Comparison of ENCODE assay signal across 23 mouse cellular contexts in genomic region chr6:8898268-8898667, GRCm38 (mm10). TPM values are rescaled to one million over a fixed set of nuclear protein-coding genes. Genes with fewer than 3 reads are reported as not detected.
DNase-seq lines count a peak whose midpoint lies in the region; ATAC-seq lines count a peak whose summit lies in the region.
"Had no signal": no experiment of that assay in that cellular context is flagged by ENCODE, and none has a peak within 500 bp of the region (broad histone marks: within the 10 kb centered on the region; RNA-seq: fewer than 3 reads in every experiment).

No protein-coding gene starts in this region.

- H3K4me2 ChIP-seq in hindbrain, embryonic 13.5 days: no peak overlapping the region
- H3K4me2 ChIP-seq: embryonic facial prominence, embryonic 12.5 days; forebrain, embryonic 13.5 days; forebrain, embryonic 15.5 days had no signal

- peak; percentile 51 for DNase-seq in embryo, embryonic 10 days (ENCODE audit: low spot score)
- no peak for DNase-seq in embryo, embryonic 9.5 days (ENCODE audit: extremely low spot score)
- DNase-seq in hindbrain, embryonic 10.5 days (ENCODE audit: low spot score): no peak
- DNase-seq in mesoderm, embryonic 11.5 days (ENCODE audit: low read depth, low spot score): peak; percentile 14
- DNase-seq: adrenal gland, adult 8-10 months; adrenal gland, postnatal 14 days; adrenal gland, postnatal 36 days; B cell, adult 2 months; cerebellum, adult 11-12 months; cerebellum, adult 2 months; cerebellum, adult 9-10 months; cerebellum, postnatal 10 days; cerebellum, postnatal 25 days; forebrain, postnatal 0 days had no signal

- no peaks in the 10 kb centered on the region for H3K9me3 ChIP-seq in hindbrain, embryonic 10.5 days
- H3K9me3 ChIP-seq in hindbrain, embryonic 13.5 days: no peaks in the 10 kb centered on the region
- H3K9me3 ChIP-seq: embryonic facial prominence, embryonic 10.5 days; embryonic facial prominence, embryonic 12.5 days; forebrain, embryonic 13.5 days; forebrain, embryonic 15.5 days; G1E had no signal

- H3K27ac ChIP-seq in hindbrain, embryonic 10.5 days: peak overlapping the region; percentile 56
- H3K27ac ChIP-seq in hindbrain, embryonic 13.5 days: no peak overlapping the region
- H3K27ac ChIP-seq: embryonic facial prominence, embryonic 10.5 days; embryonic facial prominence, embryonic 12.5 days; forebrain, embryonic 13.5 days; forebrain, embryonic 15.5 days had no signal

- H3K4me1 ChIP-seq in hindbrain, embryonic 10.5 days (replicated peaks): peaks cover 20% of the 10 kb centered on the region
- peaks cover 21% of the 10 kb centered on the region for H3K4me1 ChIP-seq in hindbrain, embryonic 13.5 days (replicated peaks)
- H3K4me1 ChIP-seq: embryonic facial prominence, embryonic 12.5 days had no signal

- no peak overlapping the region for H3K9ac ChIP-seq in hindbrain, embryonic 13.5 days
- H3K9ac ChIP-seq: embryonic facial prominence, embryonic 12.5 days; forebrain, embryonic 13.5 days; forebrain, embryonic 15.5 days; forebrain, postnatal 0 days had no signal

- WGBS in hindbrain, embryonic 10.5 days: 74% methylated on average over 3 of the region's 3 CpGs
- 45% methylated on average over 3 of the region's 3 CpGs for WGBS in hindbrain, embryonic 13.5 days

- no peak for ATAC-seq in hindbrain, embryonic 13.5 days (ENCODE audit: low FRiP score)
- ATAC-seq: activated CD4-positive, CD25-positive, alpha-beta regulatory T cell, adult 4 months; CD4-positive, CD25-positive, alpha-beta regulatory T cell, adult 4 months; forebrain, embryonic 13.5 days; forebrain, embryonic 15.5 days; forebrain, postnatal 0 days; Patski had no signal

- H3K36me3 ChIP-seq in hindbrain, embryonic 10.5 days: no peaks in the 10 kb centered on the region
- H3K36me3 ChIP-seq in hindbrain, embryonic 13.5 days: no peaks in the 10 kb centered on the region
- H3K36me3 ChIP-seq: embryonic facial prominence, embryonic 10.5 days; embryonic facial prominence, embryonic 12.5 days; forebrain, embryonic 15.5 days; G1E had no signal

- no peaks in the 10 kb centered on the region for H3K27me3 ChIP-seq in hindbrain, embryonic 10.5 days (ENCODE audit: insufficient read depth, poor library complexity, severe bottlenecking)
- H3K27me3 ChIP-seq in hindbrain, embryonic 13.5 days: no peaks in the 10 kb centered on the region
- H3K27me3 ChIP-seq: embryonic facial prominence, embryonic 12.5 days; forebrain, embryonic 13.5 days; forebrain, embryonic 15.5 days had no signal

- no peak overlapping the region for H3K4me3 ChIP-seq in hindbrain, embryonic 10.5 days
- H3K4me3 ChIP-seq in hindbrain, embryonic 13.5 days: no peak overlapping the region
- H3K4me3 ChIP-seq: embryonic facial prominence, embryonic 10.5 days; embryonic facial prominence, embryonic 12.5 days; forebrain, embryonic 13.5 days; forebrain, embryonic 15.5 days had no signal

RNA-seq across cellular contexts. Expression of gene Nxph1, which starts 50.0 kb away (rescaled TPM):
- 1.1 and 3.4 TPM in 2 replicates for polyA plus RNA-seq in hindbrain, embryonic 10.5 days (2016; fragmentation: Nextera tagmentation; extraction: Ambion mirVana)
- 73.9 and 83.4 TPM in 2 replicates for polyA plus RNA-seq in hindbrain, embryonic 13.5 days (2015; fragmentation: Nextera tagmentation; extraction: Ambion mirVana)
- polyA plus RNA-seq: activated CD4-positive, CD25-positive, alpha-beta regulatory T cell, adult 4 months; CD4-positive, CD25-positive, alpha-beta regulatory T cell, adult 4 months; G1E; Patski had no signal

Comparison
In these comparisons a context has a peak if more than half of its experiments do, and no peak if none do; other contexts are left out.
1. DNase-seq: peak in embryo, embryonic 10 days (single experiment) and mesoderm, embryonic 11.5 days (single experiment); none in embryo, embryonic 9.5 days (single experiment) and hindbrain, embryonic 10.5 days (single experiment).
2. RNA of gene Nxph1, which starts 50.0 kb away (polyA plus RNA-seq): 73.9 to 83.4 TPM in hindbrain, embryonic 13.5 days; 1.1 to 3.4 TPM in hindbrain, embryonic 10.5 days; every median in the first group is over 10 times any median in the second.